Mouse (Mus musculus): ENCODE results near the gene Lta. TPM values are rescaled to one million over a fixed set of nuclear protein-coding genes. Genes with fewer than 3 reads are reported as not detected.
A peak's percentile ranks its signal among the peaks of the same experiment; 100 is the strongest.

The Lta gene
- total and polyA plus RNA-seq, 3 experiments, result 0.12 to 0.23 TPM; not detected in 1

DNA sequence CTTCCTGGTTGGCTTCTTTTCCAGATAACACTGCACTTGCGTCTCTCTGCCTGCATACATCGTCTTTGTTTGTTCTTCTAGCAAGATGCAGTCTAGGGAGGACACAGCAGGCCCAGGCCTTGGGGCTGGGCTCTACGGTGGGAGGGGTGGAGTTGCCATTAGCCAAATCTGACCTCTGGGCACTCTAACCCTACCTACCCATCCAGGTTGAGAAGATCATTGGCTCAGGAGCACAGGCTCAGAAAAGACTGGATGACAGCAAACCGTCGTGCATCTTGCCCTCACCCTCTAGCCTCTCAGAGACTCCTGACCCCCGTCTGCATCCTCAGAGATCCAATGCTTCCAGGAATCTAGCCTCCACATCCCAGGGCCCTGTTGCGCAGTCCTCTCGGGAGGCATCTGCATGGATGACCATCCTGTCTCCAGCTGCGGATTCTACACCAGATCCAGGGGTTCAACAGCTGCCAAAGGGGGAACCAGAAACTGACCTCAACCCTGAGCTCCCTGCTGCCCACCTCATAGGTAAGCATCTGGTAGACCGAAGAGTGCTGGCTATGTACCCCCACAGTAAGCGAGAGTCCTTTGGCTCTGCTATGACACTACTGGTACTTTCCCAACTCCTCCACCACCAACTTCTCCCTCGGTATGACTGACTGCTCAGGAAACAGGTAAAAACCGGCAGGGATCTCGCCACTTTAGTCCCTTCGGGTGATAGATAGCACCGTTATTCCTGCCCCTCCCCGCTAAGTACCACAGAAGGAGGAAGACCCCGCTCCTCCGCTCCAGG is 10.1 kb downstream of the Lta start:
- Histone ChIP-seq H3K27ac (peak overlapping the region; percentile 32; the same call in 1 of the 2 replicates), H3K36me3 (ENCODE audit: control insufficient read depth, insufficient read depth, low read length) (no peaks in the 10 kb centered on the region), H3K79me2 (replicated peaks; ENCODE audit: control insufficient read depth, insufficient read depth, low read length) (no peaks in the 10 kb centered on the region), H3K9ac (ENCODE audit: low read depth, low read length) (peak overlapping the region; percentile 70), H3K4me3 (peak overlapping the region; percentile 60), H3K27me3 (ENCODE audit: control insufficient read depth, insufficient read depth, low read length) (no peaks in the 10 kb centered on the region; the same call in 1 of the 2 replicates), H3K4me1 (ENCODE audit: control insufficient read depth, insufficient read depth, low read length) (peaks cover 2% of the 10 kb centered on the region)
- no peak for DNase-seq
- WGBS, result 43% methylated on average over 19 of the region's 19 CpGs
- intact Hi-C loops (cut with DNase I), result loop anchor here (1.0 kb wide), 2 partner anchors 16 to 37 kb away; no protein-coding TSS in a partner anchor
- TF ChIP-seq POLR2A (IDR thresholded peaks at IDR 0.05; ENCODE audit: insufficient read depth, low read depth, low read length) (no peak), CTCF (IDR thresholded peaks at IDR 0.05) (no peak), EP300 (IDR thresholded peaks at IDR 0.05; ENCODE audit: insufficient read depth, low read depth, low read length) (no peak)

DNA sequence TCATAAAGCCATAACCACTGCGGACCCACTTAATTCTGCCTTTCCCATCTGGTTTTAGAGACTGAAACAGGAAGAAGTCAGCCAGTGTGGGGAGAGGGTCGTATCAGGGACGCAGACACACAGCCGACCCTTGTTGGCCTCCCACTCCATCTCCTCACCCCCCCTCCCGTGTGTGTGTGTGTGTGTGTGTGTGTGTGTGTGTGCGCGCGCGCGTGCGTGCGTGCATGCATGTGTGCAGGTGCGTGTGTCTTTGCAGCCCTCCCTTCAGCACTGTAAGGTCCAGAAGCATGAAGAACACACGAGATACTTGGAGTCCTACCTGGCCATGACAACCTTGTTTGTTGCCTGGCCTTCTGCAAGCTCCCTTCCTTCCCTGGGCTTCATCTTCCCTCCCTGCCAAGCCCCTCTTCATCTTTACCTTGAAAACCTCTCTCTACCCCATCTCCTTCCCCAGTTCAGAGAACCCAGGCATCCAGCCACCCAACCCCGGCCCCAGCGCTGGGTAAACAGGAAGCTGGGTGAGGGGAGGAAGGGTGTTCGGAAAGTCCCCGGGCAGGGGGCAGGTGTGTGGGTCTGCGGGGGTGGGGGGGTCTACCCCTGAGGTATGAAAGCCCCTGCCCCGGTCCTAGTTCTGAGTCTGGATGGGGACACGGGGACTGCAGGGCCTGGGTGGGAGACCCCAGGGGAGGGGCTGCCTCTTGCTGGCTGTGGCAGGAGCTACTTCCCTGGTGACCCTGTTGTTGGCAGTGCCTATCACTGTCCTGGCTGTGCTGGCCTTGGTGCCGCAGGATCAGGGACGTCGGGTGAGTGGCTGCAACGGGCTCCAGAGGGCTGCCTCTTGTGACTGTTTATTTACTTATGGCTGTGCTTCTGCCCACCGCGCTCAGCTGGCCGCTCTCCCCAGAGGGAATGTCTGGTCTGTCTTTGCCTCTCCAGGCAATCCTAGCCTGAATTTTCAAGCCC is 11.0 kb downstream of the Lta start, which contains the start of gene Ltb:
Ltb (plus strand) TSS at position 559 of the 963 bp plus-strand sequence.
- no peaks in the 10 kb centered on the region for H3K79me2 ChIP-seq (replicated peaks; ENCODE audit: control insufficient read depth, insufficient read depth, low read length)
- intact Hi-C loops (cut with DNase I), result no loop called here
- DNase-seq, result peak in 1 of 2 experiments; percentile 65
- peak within 1 kb of the TSS; percentile 60 for H3K4me3 ChIP-seq
- no peak within 1 kb of the TSS; the same call in 1 of the 2 replicates for H3K9ac ChIP-seq (ENCODE audit: low read depth, low read length)
- peaks cover 2% of the 10 kb centered on the region for H3K4me1 ChIP-seq (ENCODE audit: control insufficient read depth, insufficient read depth, low read length)
- H3K27me3 ChIP-seq (ENCODE audit: control insufficient read depth, insufficient read depth, low read length), result no peaks in the 10 kb centered on the region; the same call in 1 of the 2 replicates
- WGBS, result 58% methylated on average over 27 of the region's 28 CpGs
- no peak within 1 kb of the TSS; the same call in 1 of the 2 replicates for H3K27ac ChIP-seq
- no peaks in the 10 kb centered on the region for H3K36me3 ChIP-seq (ENCODE audit: control insufficient read depth, insufficient read depth, low read length)
- TF ChIP-seq CTCF (IDR thresholded peaks at IDR 0.05) (no peak), POLR2A (IDR thresholded peaks at IDR 0.05; ENCODE audit: insufficient read depth, low read depth, low read length) (no peak)

DNA sequence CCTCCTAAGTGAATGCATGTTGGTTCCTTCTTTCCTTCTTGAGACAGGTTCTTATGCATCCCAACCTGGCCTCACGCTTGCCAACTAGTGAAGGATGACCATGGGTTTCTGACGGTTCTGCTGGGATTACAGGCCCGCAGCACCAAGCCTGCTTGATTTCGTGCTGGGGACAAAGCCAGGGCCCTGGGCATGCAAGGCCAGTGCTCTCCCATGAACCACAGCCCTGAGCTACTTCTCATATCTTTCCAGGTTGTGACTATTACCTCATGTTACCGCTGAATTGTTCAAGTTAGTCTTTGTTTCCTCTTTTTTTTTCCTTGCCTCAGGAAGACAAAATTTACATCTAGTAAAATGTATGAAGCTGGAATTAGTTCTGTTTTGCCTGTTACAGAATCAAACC is 12.2 kb downstream of the Lta start:
- Histone ChIP-seq H3K79me2 (replicated peaks; ENCODE audit: control insufficient read depth, insufficient read depth, low read length) (no peaks in the 10 kb centered on the region), H3K27me3 (ENCODE audit: control insufficient read depth, insufficient read depth, low read length) (no peaks in the 10 kb centered on the region; the same call in 1 of the 2 replicates), H3K4me1 (ENCODE audit: control insufficient read depth, insufficient read depth, low read length) (peaks cover 2% of the 10 kb centered on the region), H3K27ac (no peak overlapping the region), H3K9ac (ENCODE audit: low read depth, low read length) (no peak overlapping the region), H3K36me3 (ENCODE audit: control insufficient read depth, insufficient read depth, low read length) (no peaks in the 10 kb centered on the region), H3K4me3 (no peak overlapping the region)
- 80% methylated on average over 5 of the region's 5 CpGs for WGBS
- TF ChIP-seq POLR2A (IDR thresholded peaks at IDR 0.05; ENCODE audit: insufficient read depth, low read depth, low read length), result no peak
- no peak for TF ChIP-seq EP300 (IDR thresholded peaks at IDR 0.05; ENCODE audit: insufficient read depth, low read depth, low read length)
- no peak for TF ChIP-seq CTCF (IDR thresholded peaks at IDR 0.05)
- no peak for DNase-seq
- intact Hi-C loops (cut with DNase I), result no loop called here

DNA sequence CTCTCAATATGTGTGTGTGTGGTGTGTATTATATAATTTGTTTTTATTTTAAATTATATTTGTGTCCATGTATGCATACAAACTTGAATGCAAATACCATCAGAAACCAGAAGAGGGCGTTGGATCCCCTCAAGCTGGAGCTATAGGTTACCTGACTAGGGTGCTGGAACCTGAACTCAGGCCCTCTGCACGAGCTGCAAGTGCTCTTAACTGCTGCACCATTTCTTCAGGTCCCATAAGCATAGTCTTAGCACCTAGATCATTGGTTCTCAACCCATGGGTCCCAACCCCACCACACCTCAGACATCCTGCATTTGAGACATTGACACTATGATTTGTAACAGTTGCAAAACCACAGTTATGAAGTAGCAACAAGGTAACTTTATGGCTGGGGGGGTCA is 13.4 kb downstream of the Lta start:
- WGBS, result 69% methylated on average over 2 of the region's 2 CpGs
- H3K27me3 ChIP-seq (ENCODE audit: control insufficient read depth, insufficient read depth, low read length), result no peaks in the 10 kb centered on the region; the same call in 1 of the 2 replicates

DNA sequence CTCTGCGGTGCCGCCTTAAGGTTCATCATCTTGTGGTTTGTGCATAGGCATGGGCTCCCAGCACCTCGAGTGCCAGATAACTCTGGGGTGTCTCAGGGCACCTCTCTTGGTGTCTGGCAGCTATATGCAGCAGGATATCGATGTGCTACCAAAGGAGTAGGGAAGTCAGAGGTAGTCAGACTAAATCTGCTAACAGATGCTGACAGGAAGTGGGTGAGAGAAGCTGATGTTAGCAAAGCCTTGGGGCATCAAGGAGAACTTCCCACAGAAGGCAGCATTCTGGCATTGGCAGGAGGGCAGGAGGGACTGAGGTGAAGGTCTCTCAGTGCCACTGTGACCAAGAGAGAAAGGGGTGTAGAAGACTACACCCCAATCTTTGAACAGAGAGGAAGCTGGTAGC is 15.1 kb downstream of the Lta start:
- H3K27ac ChIP-seq, result no peak overlapping the region; the same call in 1 of the 2 replicates
- intact Hi-C loops (cut with DNase I), result no loop called here
- WGBS, result 61% methylated on average over 4 of the region's 4 CpGs

More for the DNA sequence above, 13.4 kb downstream of the Lta start:
- H3K36me3 ChIP-seq (ENCODE audit: control insufficient read depth, insufficient read depth, low read length), result no peaks in the 10 kb centered on the region
- no peaks in the 10 kb centered on the region for H3K79me2 ChIP-seq (replicated peaks; ENCODE audit: control insufficient read depth, insufficient read depth, low read length)
- no peak overlapping the region for H3K4me3 ChIP-seq
- TF ChIP-seq CTCF (IDR thresholded peaks at IDR 0.05) (0 out of 2 replicates have a peak, but pooled peaks have one; percentile 11), POLR2A (IDR thresholded peaks at IDR 0.05; ENCODE audit: insufficient read depth, low read depth, low read length) (no peak), EP300 (IDR thresholded peaks at IDR 0.05; ENCODE audit: insufficient read depth, low read depth, low read length) (no peak)
- no peak overlapping the region for H3K27ac ChIP-seq
- DNase-seq, result no peak
- intact Hi-C loops (cut with DNase I), result no loop called here
- H3K9ac ChIP-seq (ENCODE audit: low read depth, low read length), result no peak overlapping the region
- peaks cover 2% of the 10 kb centered on the region for H3K4me1 ChIP-seq (ENCODE audit: control insufficient read depth, insufficient read depth, low read length)

More for the DNA sequence above, 15.1 kb downstream of the Lta start:
- Histone ChIP-seq H3K27me3 (ENCODE audit: control insufficient read depth, insufficient read depth, low read length) (no peaks in the 10 kb centered on the region), H3K36me3 (ENCODE audit: control insufficient read depth, insufficient read depth, low read length) (no peaks in the 10 kb centered on the region), H3K9ac (ENCODE audit: low read depth, low read length) (no peak overlapping the region), H3K79me2 (replicated peaks; ENCODE audit: control insufficient read depth, insufficient read depth, low read length) (no peaks in the 10 kb centered on the region), H3K4me1 (ENCODE audit: control insufficient read depth, insufficient read depth, low read length) (no peaks in the 10 kb centered on the region; the same call in 1 of the 2 replicates), H3K4me3 (no peak overlapping the region)
- no peak for TF ChIP-seq POLR2A (IDR thresholded peaks at IDR 0.05; ENCODE audit: insufficient read depth, low read depth, low read length)
- TF ChIP-seq CTCF (IDR thresholded peaks at IDR 0.05), result no peak
- no peak for TF ChIP-seq EP300 (IDR thresholded peaks at IDR 0.05; ENCODE audit: insufficient read depth, low read depth, low read length)
- DNase-seq, result peak in 1 of 2 experiments; percentile 34

All from heart, adult 2 months (tissue).